Mouse (Mus musculus) ES-Bruce4 (cell line): ENCODE results near the gene Armcx6.

ENCODE experiments used
- CTCF ChIP-seq: IDR thresholded peaks from one replicate; pipeline ENCODE4 v1.8.1; 2011; ENCODE audit warnings: low read depth, low read length
- EP300 ChIP-seq: IDR thresholded peaks from 2 replicates; pipeline ENCODE4 v1.6.1; 2011; ENCODE audit warnings: low read depth, low read length; ENCODE audit not compliant: insufficient read depth
- POLR2A ChIP-seq: IDR thresholded peaks from one replicate; pipeline ENCODE4 v1.8.1; 2011; ENCODE audit warnings: low read length; ENCODE audit not compliant: insufficient read depth

DNA sequence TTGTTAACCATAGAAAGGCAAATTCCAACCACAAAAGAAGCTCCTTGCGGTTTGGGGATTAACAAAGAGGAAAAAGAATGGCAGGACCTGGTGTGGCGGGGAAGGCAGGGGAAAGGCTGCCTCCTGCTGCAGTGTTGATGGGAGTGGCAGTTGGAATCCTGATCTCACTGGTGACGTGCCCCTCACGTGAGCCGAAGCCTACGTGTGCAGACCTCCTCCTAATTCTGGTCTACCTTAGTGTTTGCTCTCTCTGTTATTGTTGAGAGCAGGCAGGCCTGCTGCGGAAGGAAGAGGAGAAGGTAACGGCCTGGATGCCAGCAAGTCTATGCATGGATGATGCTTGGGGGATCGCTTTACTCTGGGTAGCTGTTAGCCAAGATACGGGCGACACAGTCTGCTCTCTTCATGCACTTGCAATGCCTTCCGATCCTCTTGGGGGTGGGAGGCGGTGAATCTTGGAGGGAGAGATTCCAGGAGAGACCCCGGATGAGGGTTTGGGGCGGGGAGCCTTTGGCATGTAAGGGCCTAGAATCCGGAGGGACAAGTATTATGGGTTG lies 33.4 kb downstream of the Armcx6 start, which contains the start of gene Armcx1:
- TF ChIP-seq CTCF (no peak), POLR2A (peak; percentile 87), EP300 (peak; percentile 94)
